Mouse (Mus musculus) limb, embryonic 14.5 days (tissue): ENCODE data around the gene Ptpn12. TPM values are rescaled to one million over a fixed set of nuclear protein-coding genes. Genes with fewer than 3 reads are reported as not detected.

Experiments used
- ATAC-seq: fragments of 200-750 bp; cut with Nextera tagmentation; 2 replicates; pipeline ENCODE4 v1.8.0; 2017; ENCODE audit warnings: low read depth, moderate number of reproducible peaks, moderate TSS enrichment; ENCODE audit not compliant: low FRiP score
- DNase-seq: peaks from one replicate; pipeline ENCODE4 v3.0.0-alpha.2; 2015; ENCODE audit warnings: low spot score
- H3K27ac ChIP-seq: fragments of 300-500 bp; sonication (generic); replicated peaks from 2 replicates; pipeline ENCODE4 v1.5.1; 2014; ENCODE audit warnings: low read depth, mild to moderate bottlenecking, low read length, moderate library complexity, mixed read lengths
- H3K27me3 ChIP-seq: fragments of 300-500 bp; sonication (generic); 2 replicates; pipeline ENCODE4 v1.6.1; 2014; ENCODE audit warnings: low read length, mixed read lengths; ENCODE audit not compliant: control insufficient read depth, insufficient read depth
- H3K36me3 ChIP-seq: fragments of 300-500 bp; sonication (generic); 2 replicates; pipeline ENCODE4 v1.6.1; 2014; ENCODE audit warnings: mild to moderate bottlenecking, low read length, moderate library complexity, mixed read lengths; ENCODE audit not compliant: control insufficient read depth, insufficient read depth
- H3K4me1 ChIP-seq: fragments of 300-500 bp; sonication (generic); 2 replicates; pipeline ENCODE4 v1.6.1; 2014; ENCODE audit warnings: antibody characterized with exemption, low read length, mixed read lengths; ENCODE audit not compliant: control insufficient read depth, insufficient read depth
- H3K4me2 ChIP-seq: fragments of 300-500 bp; sonication (generic); replicated peaks from 2 replicates; pipeline ENCODE4 v1.6.1; 2014; ENCODE audit warnings: low read depth, mild to moderate bottlenecking, low read length, moderate library complexity; ENCODE audit not compliant: severe bottlenecking
- H3K4me3 ChIP-seq: fragments of 300-500 bp; sonication (generic); replicated peaks from 2 replicates; pipeline ENCODE4 v1.5.1; 2014; ENCODE audit warnings: low read length
- H3K9ac ChIP-seq: fragments of 300-500 bp; sonication (generic); 2 replicates; pipeline ENCODE4 v1.6.1; 2014; ENCODE audit warnings: mild to moderate bottlenecking, low read depth, low read length, moderate library complexity; ENCODE audit not compliant: severe bottlenecking
- H3K9me3 ChIP-seq: fragments of 300-500 bp; sonication (generic); 2 replicates; pipeline ENCODE4 v1.6.1; 2016; ENCODE audit warnings: low read length; ENCODE audit not compliant: control insufficient read depth
- POLR2A ChIP-seq: fragments of 200-500 bp; IDR thresholded peaks from 2 replicates; pipeline ENCODE4 v1.8.0; 2012; ENCODE audit warnings: inconsistent platforms, mild to moderate bottlenecking, moderate library complexity, borderline replicate concordance; ENCODE audit not compliant: insufficient read depth, insufficient read length; ENCODE audit errors: extremely low read depth
- WGBS: fragments of 180-500 bp; shearing (Covaris S2); extraction: QIAGEN DNeasy Blood & Tissue Kit; methylation state at CpG from one replicate; pipeline ENCODE4 v1.1.7; 2014; 5-methylcytosine and 5-hydroxymethylcytosine counted together
- polyA plus RNA-seq, 2 experiments: library from polyadenylated mRNA; depleted of rRNA in 1 of 2; stranded (reverse) in 1 of 2; unstranded in 1 of 2; fragments of >200 nt; fragmentation: Nextera tagmentation in 1 of 2; extraction: Ambion mirVana in 1 of 2; gene quantifications; 2 replicates each; pipeline versions ENCODE4 v1.2.1 to v1.2.3; 2012 to 2014

Gene Ptpn12
- polyA plus RNA-seq, 2 experiments = 25.4 to 67.4 TPM

GRCm38 (mm10) chr5:20940040-20940571 lies 115.6 kb downstream of the Ptpn12 start:
- 88% methylated on average over 6 of the region's 6 CpGs for WGBS
- Histone ChIP-seq H3K9ac (no peak overlapping the region), H3K36me3 (no peaks in the 10 kb centered on the region), H3K4me3 (no peak overlapping the region), H3K4me1 (no peaks in the 10 kb centered on the region), H3K9me3 (no peaks in the 10 kb centered on the region), H3K27me3 (no peaks in the 10 kb centered on the region), H3K27ac (no peak overlapping the region), H3K4me2 (no peak overlapping the region)
- DNase-seq = no peak
- ATAC-seq = no peak
- TF ChIP-seq POLR2A = no peak

GRCm38 (mm10) chr5:20938523-20938922 lies 117.2 kb downstream of the Ptpn12 start:
- Histone ChIP-seq H3K4me2 (no peak overlapping the region), H3K4me1 (no peaks in the 10 kb centered on the region), H3K9me3 (no peaks in the 10 kb centered on the region), H3K9ac (no peak overlapping the region), H3K27me3 (no peaks in the 10 kb centered on the region), H3K36me3 (no peaks in the 10 kb centered on the region), H3K27ac (no peak overlapping the region), H3K4me3 (no peak overlapping the region)
- DNase-seq = no peak
- 83% methylated on average over 5 of the region's 5 CpGs for WGBS
- no peak for ATAC-seq
- no peak for TF ChIP-seq POLR2A

Other genes with a start within 250 kb of the Ptpn12 start
- gene Phtf2, start 173.8 kb downstream of the Ptpn12 start, polyA plus RNA-seq (2012; rRNA removed) = 8.4 and 8.6 TPM in 2 replicates
- 14.9 and 15.5 TPM in 2 replicates for gene Phtf2, start 173.8 kb downstream of the Ptpn12 start, polyA plus RNA-seq (2014; fragmentation: Nextera tagmentation; extraction: Ambion mirVana)
- 24.1 and 36.2 TPM in 2 replicates for gene Tmem60, start 173.7 kb downstream of the Ptpn12 start, polyA plus RNA-seq (2012; rRNA removed)
- 56.3 and 58.4 TPM in 2 replicates for gene Tmem60, start 173.7 kb downstream of the Ptpn12 start, polyA plus RNA-seq (2014; fragmentation: Nextera tagmentation; extraction: Ambion mirVana)
- 7.6 and 8.0 TPM in 2 replicates for gene Rsbn1l, start 99.5 kb downstream of the Ptpn12 start, polyA plus RNA-seq (2012; rRNA removed)
- gene Rsbn1l, start 99.5 kb downstream of the Ptpn12 start, polyA plus RNA-seq (2014; fragmentation: Nextera tagmentation; extraction: Ambion mirVana) = 5.9 and 6.6 TPM in 2 replicates
- gene Gsap, start 130.3 kb upstream of the Ptpn12 start, polyA plus RNA-seq (2012; rRNA removed) = 2.8 and 3.0 TPM in 2 replicates
- gene Gsap, start 130.3 kb upstream of the Ptpn12 start, polyA plus RNA-seq (2014; fragmentation: Nextera tagmentation; extraction: Ambion mirVana) = 2.9 and 4.0 TPM in 2 replicates